Mouse (Mus musculus): ENCODE data around the gene Creb3l1. TPM values are rescaled to one million over a fixed set of nuclear protein-coding genes. Genes with fewer than 3 reads are reported as not detected.

The Creb3l1 gene
- 0.73 and 0.86 TPM in 2 replicates for polyA plus RNA-seq (2016; fragmentation: Nextera tagmentation; extraction: Ambion mirVana)

DNA sequence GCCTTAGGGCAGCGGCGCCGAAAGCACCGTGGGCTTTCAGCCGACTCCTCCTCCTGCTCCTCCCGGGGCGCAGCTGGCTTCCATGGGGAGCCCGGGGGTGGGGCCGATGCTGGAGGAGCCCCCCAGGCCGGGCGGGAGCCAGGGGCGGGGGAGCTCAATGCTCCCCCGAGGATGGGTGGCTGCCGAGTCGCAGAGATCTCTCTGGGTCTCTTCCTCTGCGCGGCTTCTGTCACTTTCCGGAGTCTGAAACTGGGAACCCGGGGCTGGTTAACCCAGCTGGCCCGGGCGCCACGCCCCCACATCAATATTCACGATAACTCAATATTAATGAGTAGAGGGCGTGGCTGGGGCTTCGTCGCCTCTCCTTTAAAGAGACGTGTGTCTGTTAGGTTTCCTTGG lies at the start of gene Creb3l1:
Gene Creb3l1 (minus strand): TSS at position 229 of the 399 bp plus-strand sequence.
- no peaks in the 10 kb centered on the region for H3K36me3 ChIP-seq (replicated peaks)
- H3K9me3 ChIP-seq: no peaks in the 10 kb centered on the region
- peak within 1 kb of the TSS; percentile 54; the same call in 1 of the 2 replicates for H3K27ac ChIP-seq
- under 1% methylated on average over 23 of the region's 27 CpGs for WGBS
- H3K4me3 ChIP-seq: peak within 1 kb of the TSS; percentile 76
- peaks cover 85% of the 10 kb centered on the region for H3K27me3 ChIP-seq (ENCODE audit: poor library complexity, severe bottlenecking)
- peak; percentile 66 for DNase-seq (ENCODE audit: extremely low spot score, low spot score)
- peaks cover 22% of the 10 kb centered on the region for H3K4me1 ChIP-seq

- Histone ChIP-seq H3K36me3 (replicated peaks) (no peaks in the 10 kb centered on the region), H3K4me3 (no peak overlapping the region), H3K9me3 (no peaks in the 10 kb centered on the region), H3K27me3 (ENCODE audit: poor library complexity, severe bottlenecking) (no peaks in the 10 kb centered on the region; the same call in 1 of the 2 replicates), H3K4me1 (peaks cover 4% of the 10 kb centered on the region), H3K27ac (no peak overlapping the region)
- DNase-seq (ENCODE audit: extremely low spot score, low spot score): no peak
- 89% methylated on average over 4 of the region's 4 CpGs for WGBS
Measured at GRCm38 (mm10) chr2:92071143-92071542, 46.8 kb upstream of the Creb3l1 start.

DNA sequence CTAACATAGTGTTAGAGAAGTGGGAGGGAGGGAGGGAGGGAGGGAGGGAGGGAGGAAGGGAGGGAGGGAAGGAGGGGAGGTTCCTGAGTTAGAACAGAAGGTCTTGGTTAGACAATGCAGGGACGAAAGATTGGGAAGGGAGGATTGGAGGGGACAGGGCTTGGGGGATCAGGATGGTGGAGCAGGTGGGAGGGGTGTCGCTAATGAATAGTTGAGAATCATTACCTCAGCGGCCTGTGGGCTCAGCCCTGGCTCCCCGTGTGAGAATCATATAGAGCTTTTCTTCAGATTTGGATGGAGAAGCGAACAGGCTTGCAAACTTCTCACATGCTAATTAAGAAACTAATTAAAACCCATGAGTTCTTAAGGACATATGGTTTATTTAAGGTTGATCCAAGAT lies 45.3 kb upstream of the Creb3l1 start:
- WGBS: 70% methylated on average over 5 of the region's 5 CpGs
- Histone ChIP-seq H3K36me3 (replicated peaks) (no peaks in the 10 kb centered on the region), H3K9me3 (no peaks in the 10 kb centered on the region), H3K27me3 (ENCODE audit: poor library complexity, severe bottlenecking) (no peaks in the 10 kb centered on the region; the same call in 1 of the 2 replicates), H3K4me3 (no peak overlapping the region), H3K4me1 (peaks cover 8% of the 10 kb centered on the region), H3K27ac (no peak overlapping the region)
- DNase-seq (ENCODE audit: extremely low spot score, low spot score): no peak

- peaks cover 9% of the 10 kb centered on the region for H3K27me3 ChIP-seq (ENCODE audit: poor library complexity, severe bottlenecking)
- H3K27ac ChIP-seq: no peak overlapping the region
- H3K4me1 ChIP-seq: peaks cover 8% of the 10 kb centered on the region
- H3K36me3 ChIP-seq (replicated peaks): no peaks in the 10 kb centered on the region
- WGBS: 87% methylated on average over 3 of the region's 3 CpGs
- no peaks in the 10 kb centered on the region for H3K9me3 ChIP-seq
- no peak overlapping the region for H3K4me3 ChIP-seq
- no peak for DNase-seq (ENCODE audit: extremely low spot score, low spot score)
Measured at GRCm38 (mm10) chr2:92067600-92067999, 43.3 kb upstream of the Creb3l1 start.

- 91% methylated on average over 1 of the region's 1 CpGs for WGBS
- Histone ChIP-seq H3K27me3 (ENCODE audit: poor library complexity, severe bottlenecking) (peaks cover 16% of the 10 kb centered on the region), H3K36me3 (replicated peaks) (no peaks in the 10 kb centered on the region), H3K27ac (no peak overlapping the region), H3K4me3 (no peak overlapping the region), H3K9me3 (no peaks in the 10 kb centered on the region), H3K4me1 (peaks cover 8% of the 10 kb centered on the region)
- no peak for DNase-seq (ENCODE audit: extremely low spot score, low spot score)
Measured at GRCm38 (mm10) chr2:92066899-92067298, 42.6 kb upstream of the Creb3l1 start.

GRCm38 (mm10) chr2:92065938-92066337 lies 41.6 kb upstream of the Creb3l1 start:
- Histone ChIP-seq H3K27ac (no peak overlapping the region), H3K36me3 (replicated peaks) (no peaks in the 10 kb centered on the region), H3K4me1 (peaks cover 8% of the 10 kb centered on the region), H3K4me3 (no peak overlapping the region), H3K27me3 (ENCODE audit: poor library complexity, severe bottlenecking) (peaks cover 26% of the 10 kb centered on the region), H3K9me3 (no peaks in the 10 kb centered on the region)
- WGBS: 73% methylated on average over 6 of the region's 6 CpGs
- DNase-seq (ENCODE audit: extremely low spot score, low spot score): no peak

- Histone ChIP-seq H3K36me3 (replicated peaks) (no peaks in the 10 kb centered on the region), H3K27ac (no peak overlapping the region), H3K9me3 (no peaks in the 10 kb centered on the region), H3K27me3 (ENCODE audit: poor library complexity, severe bottlenecking) (peaks cover 31% of the 10 kb centered on the region), H3K4me3 (no peak overlapping the region), H3K4me1 (peaks cover 8% of the 10 kb centered on the region)
- no peak for DNase-seq (ENCODE audit: extremely low spot score, low spot score)
- 85% methylated on average over 8 of the region's 8 CpGs for WGBS
Measured at GRCm38 (mm10) chr2:92065269-92065888, 41.1 kb upstream of the Creb3l1 start.

- Histone ChIP-seq H3K9me3 (no peaks in the 10 kb centered on the region), H3K4me1 (peaks cover 31% of the 10 kb centered on the region), H3K4me3 (no peak overlapping the region), H3K27ac (no peak overlapping the region), H3K27me3 (ENCODE audit: poor library complexity, severe bottlenecking) (peaks cover 54% of the 10 kb centered on the region), H3K36me3 (replicated peaks) (no peaks in the 10 kb centered on the region)
- WGBS: 67% methylated on average over 5 of the region's 5 CpGs
- DNase-seq (ENCODE audit: extremely low spot score, low spot score): no peak
Measured at GRCm38 (mm10) chr2:92063106-92063505, 38.8 kb upstream of the Creb3l1 start.

DNA sequence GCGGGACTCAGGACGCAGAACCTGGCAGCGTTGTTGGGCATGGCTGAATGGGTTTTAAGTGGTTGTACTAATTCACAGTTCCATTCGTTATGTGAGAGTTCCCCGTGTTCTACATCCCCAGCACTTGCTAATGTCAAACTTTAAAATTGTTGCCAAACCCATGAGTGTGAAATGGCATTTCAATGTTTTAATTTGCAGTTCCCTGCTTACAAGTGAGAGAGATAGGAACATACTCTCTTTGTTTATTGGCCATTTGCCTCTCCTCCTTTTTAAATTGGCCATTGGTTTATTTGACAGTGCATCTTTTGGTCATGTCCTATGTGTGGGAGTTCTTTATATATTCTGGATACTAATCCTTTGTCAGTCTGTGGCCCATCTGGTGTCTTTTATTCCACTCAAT lies 37.0 kb upstream of the Creb3l1 start:
- no peak for DNase-seq (ENCODE audit: extremely low spot score, low spot score)
- H3K4me1 ChIP-seq: peaks cover 30% of the 10 kb centered on the region
- no peak overlapping the region for H3K27ac ChIP-seq
- WGBS: 80% methylated on average over 5 of the region's 5 CpGs
- no peaks in the 10 kb centered on the region for H3K36me3 ChIP-seq (replicated peaks)
- H3K9me3 ChIP-seq: no peaks in the 10 kb centered on the region
- peaks cover 72% of the 10 kb centered on the region for H3K27me3 ChIP-seq (ENCODE audit: poor library complexity, severe bottlenecking)
- H3K4me3 ChIP-seq: no peak overlapping the region

DNA sequence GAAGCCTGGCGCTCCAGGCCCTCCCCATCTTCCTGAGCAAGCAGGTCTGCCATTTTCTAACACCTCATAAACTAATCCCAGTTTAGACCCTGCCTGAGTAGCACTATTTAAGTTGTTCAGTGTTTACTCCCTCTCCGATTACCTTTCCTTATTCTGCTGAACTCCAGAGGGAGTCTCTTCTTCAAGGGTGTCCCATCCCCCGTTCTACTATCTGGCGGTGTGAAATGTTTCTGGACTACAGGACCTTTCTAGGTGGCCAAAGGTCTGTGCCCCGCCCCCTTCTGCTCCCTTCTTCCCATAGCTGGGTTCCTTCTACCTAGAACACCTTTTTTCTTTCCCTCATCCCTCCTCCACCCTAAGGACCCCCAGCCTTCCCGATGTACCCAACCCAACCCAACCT lies 36.0 kb upstream of the Creb3l1 start:
- Histone ChIP-seq H3K27me3 (ENCODE audit: poor library complexity, severe bottlenecking) (peaks cover 77% of the 10 kb centered on the region), H3K4me1 (peaks cover 34% of the 10 kb centered on the region), H3K27ac (no peak overlapping the region), H3K9me3 (no peaks in the 10 kb centered on the region), H3K4me3 (peak overlapping the region; percentile 72), H3K36me3 (replicated peaks) (no peaks in the 10 kb centered on the region)
- 10% methylated on average over 6 of the region's 6 CpGs for WGBS
- no peak for DNase-seq (ENCODE audit: extremely low spot score, low spot score)

- Histone ChIP-seq H3K27ac (peak overlapping the region; percentile 57), H3K27me3 (ENCODE audit: poor library complexity, severe bottlenecking) (peaks cover 84% of the 10 kb centered on the region)
- under 1% methylated on average over 63 of the region's 63 CpGs for WGBS
Measured at GRCm38 (mm10) chr2:92059481-92060220, 35.3 kb upstream of the Creb3l1 start.

GRCm38 (mm10) chr2:92058936-92059335 lies 34.6 kb upstream of the Creb3l1 start:
- peak overlapping the region; percentile 72 for H3K4me3 ChIP-seq
- H3K9me3 ChIP-seq: no peaks in the 10 kb centered on the region
- no peaks in the 10 kb centered on the region for H3K36me3 ChIP-seq (replicated peaks)
- no peak overlapping the region for H3K27ac ChIP-seq
- peaks cover 38% of the 10 kb centered on the region for H3K4me1 ChIP-seq
- H3K27me3 ChIP-seq (ENCODE audit: poor library complexity, severe bottlenecking): peaks cover 91% of the 10 kb centered on the region
- 2% methylated on average over 11 of the region's 11 CpGs for WGBS
- DNase-seq (ENCODE audit: extremely low spot score, low spot score): no peak

More at GRCm38 (mm10) chr2:92059481-92060220, 35.3 kb upstream of the Creb3l1 start:
- H3K4me1 ChIP-seq: peaks cover 38% of the 10 kb centered on the region
- no peaks in the 10 kb centered on the region for H3K36me3 ChIP-seq (replicated peaks)
- peak; percentile 65 for DNase-seq (ENCODE audit: extremely low spot score, low spot score)
- no peaks in the 10 kb centered on the region for H3K9me3 ChIP-seq
- peak overlapping the region; percentile 72 for H3K4me3 ChIP-seq

GRCm38 (mm10) chr2:92058469-92058868 lies 34.2 kb upstream of the Creb3l1 start:
- Histone ChIP-seq H3K4me3 (peak overlapping the region; percentile 72), H3K27ac (no peak overlapping the region), H3K4me1 (peaks cover 38% of the 10 kb centered on the region), H3K36me3 (replicated peaks) (no peaks in the 10 kb centered on the region), H3K27me3 (ENCODE audit: poor library complexity, severe bottlenecking) (peaks cover 95% of the 10 kb centered on the region), H3K9me3 (no peaks in the 10 kb centered on the region)
- DNase-seq (ENCODE audit: extremely low spot score, low spot score): peak; percentile 92
- WGBS: 0% methylated on average over 29 of the region's 29 CpGs

Measured in forebrain, embryonic 10.5 days (tissue).